Mouse (Mus musculus): ENCODE results near the gene Afg3l1. TPM values are rescaled to one million over a fixed set of nuclear protein-coding genes. Genes with fewer than 3 reads are reported as not detected.
"Not testable (repeated sequence)": the region's sequence is repeated elsewhere in the genome, so short reads cannot be mapped to it uniquely, and the experiment has no call there.

Gene Afg3l1
- polyA plus RNA-seq (2015; fragmentation: Nextera tagmentation; extraction: Ambion mirVana), result 58.6 and 66.3 TPM in 2 replicates

DNA sequence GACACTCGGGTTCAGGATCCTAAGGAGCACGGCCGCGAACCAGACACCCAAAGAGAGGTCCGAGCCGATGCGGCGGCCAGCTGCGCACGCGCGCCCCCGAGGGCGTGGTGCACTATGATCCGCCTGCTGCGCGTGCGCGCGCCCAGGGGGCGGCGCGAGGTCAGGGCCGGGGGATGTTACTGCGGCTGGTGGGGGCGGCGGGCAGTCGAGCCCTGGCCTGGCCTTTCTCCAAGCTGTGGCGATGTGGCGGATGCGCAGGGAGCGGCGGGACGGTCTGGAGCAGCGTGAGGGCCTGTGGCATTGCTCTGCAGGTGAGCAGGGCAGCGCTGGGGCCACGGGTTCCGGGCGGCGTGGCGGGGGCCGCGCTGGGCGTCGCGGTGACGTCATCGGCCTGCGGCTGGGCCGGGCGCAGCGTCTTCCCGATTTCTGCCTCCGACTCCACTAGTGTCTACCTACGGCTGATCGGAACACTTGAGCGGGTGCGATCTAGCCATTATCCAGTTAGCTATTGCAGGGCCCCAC is at the start of gene Afg3l1:
Afg3l1 (plus strand) TSS at position 167 of the 522 bp plus-strand sequence.
- Histone ChIP-seq H3K4me2 (replicated peaks) (peak within 1 kb of the TSS; percentile 92), H3K27ac (peak within 1 kb of the TSS; percentile 84), H3K9me3 (no peaks in the 10 kb centered on the region), H3K36me3 (peaks cover 27% of the 10 kb centered on the region), H3K4me3 (peak within 1 kb of the TSS; percentile 63), H3K9ac (peak within 1 kb of the TSS; percentile 80), H3K27me3 (no peaks in the 10 kb centered on the region), H3K4me1 (peaks cover 17% of the 10 kb centered on the region)
- peak; percentile 95 for ATAC-seq (ENCODE audit: low FRiP score, low read depth)
- 0% methylated on average over 58 of the region's 58 CpGs for WGBS

DNA sequence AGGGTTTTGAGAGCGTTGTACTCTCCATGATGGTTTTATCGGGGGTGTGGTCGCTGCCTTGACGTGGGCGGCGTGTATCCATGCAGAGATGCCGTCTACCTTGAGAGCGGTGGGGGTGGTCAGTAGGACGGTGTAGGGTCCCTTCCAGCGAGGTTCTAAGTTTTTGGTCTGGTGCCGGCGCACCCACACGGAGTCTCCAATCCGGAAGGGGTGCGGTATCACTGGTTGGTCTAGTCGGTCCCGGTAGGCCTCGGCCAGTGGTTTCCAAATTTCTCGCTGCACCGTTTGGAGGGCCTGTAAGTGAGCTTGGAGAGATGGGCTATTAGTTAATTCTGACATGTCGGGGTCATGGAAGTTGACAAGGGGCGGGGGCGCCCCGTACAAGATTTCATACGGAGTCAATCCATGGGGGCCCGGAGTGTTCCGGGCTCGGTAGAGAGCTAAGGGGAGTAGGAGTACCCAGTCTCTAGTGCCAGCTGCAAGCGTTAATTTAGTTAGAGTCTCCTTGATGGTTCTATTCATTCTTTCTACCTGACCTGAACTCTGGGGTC is 49.3 kb upstream of the Afg3l1 start:
- 98% methylated on average over 29 of the region's 29 CpGs for WGBS
- H3K9ac ChIP-seq, result no peak overlapping the region
- no peak overlapping the region for H3K4me2 ChIP-seq (replicated peaks)
- no peaks in the 10 kb centered on the region for H3K36me3 ChIP-seq
- H3K27ac ChIP-seq, result no peak overlapping the region
- H3K27me3 ChIP-seq, result no peaks in the 10 kb centered on the region
- no peaks in the 10 kb centered on the region for H3K4me1 ChIP-seq
- H3K4me3 ChIP-seq, result no peak overlapping the region
- H3K9me3 ChIP-seq, result peaks cover 63% of the 10 kb centered on the region
- no peak for ATAC-seq (ENCODE audit: low FRiP score, low read depth)

DNA sequence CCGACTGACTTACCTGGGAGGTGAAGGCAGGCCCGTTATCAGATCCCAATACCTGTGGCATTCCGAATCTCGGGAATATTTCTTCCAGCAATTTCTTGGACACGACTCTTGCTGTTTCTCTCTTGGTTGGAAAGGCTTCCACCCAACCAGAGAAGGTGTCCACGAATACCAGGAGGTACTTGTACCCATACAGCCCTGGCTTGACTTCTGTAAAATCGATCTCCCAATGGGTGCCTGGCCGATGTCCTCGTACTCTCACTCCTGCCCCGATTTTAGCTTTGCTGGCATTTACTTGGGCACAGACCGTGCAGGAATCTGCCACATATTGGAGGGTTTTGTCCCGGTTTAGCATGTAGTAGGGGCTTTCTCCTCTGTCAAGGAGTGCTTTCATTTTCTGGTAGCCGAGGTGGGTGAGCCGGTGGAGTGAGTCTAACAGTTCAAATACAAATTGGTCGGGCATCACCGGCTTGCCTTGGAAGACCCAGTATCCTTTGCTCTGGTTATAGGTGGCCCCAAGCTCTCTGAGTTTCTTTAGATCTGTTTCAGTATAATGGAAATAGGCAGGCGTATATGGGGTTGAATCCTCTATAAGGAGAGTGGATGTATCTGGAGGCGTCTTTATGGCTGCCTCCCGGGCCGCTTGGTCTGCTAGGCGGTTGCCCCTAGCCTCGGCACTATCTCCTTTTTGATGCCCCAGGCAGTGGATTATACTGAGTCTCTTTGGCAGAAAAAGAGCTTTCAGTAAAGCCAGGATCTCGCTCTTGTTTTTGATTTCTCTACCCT is 48.6 kb upstream of the Afg3l1 start:
- H3K9me3 ChIP-seq, result peaks cover 63% of the 10 kb centered on the region
- WGBS, result 95% methylated on average over 23 of the region's 23 CpGs
- ATAC-seq (ENCODE audit: low FRiP score, low read depth), result no peak

DNA sequence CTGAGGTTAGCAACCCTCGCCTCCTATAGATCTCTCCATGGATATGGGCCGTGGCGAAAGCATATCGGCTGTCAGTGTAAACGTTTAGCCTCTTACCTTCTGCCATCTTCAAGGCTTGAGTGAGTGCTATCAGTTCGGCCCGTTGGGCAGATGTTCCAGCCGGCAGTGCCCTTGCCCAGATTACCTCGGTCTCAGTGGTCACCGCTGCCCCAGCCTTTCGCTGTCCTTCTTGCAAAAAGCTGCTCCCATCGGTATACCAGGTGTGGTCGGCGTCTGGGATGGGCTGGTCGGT is 48.0 kb upstream of the Afg3l1 start:
- H3K9ac ChIP-seq; ATAC-seq (ENCODE audit: low FRiP score, low read depth); H3K27ac ChIP-seq; H3K4me1 ChIP-seq; H3K36me3 ChIP-seq; H3K4me2 ChIP-seq (replicated peaks); H3K4me3 ChIP-seq; H3K27me3 ChIP-seq: not testable (repeated sequence)
- WGBS, result 97% methylated on average over 15 of the region's 15 CpGs
- H3K9me3 ChIP-seq, result peaks cover 67% of the 10 kb centered on the region

More for the DNA sequence above, 48.6 kb upstream of the Afg3l1 start:
- Histone ChIP-seq H3K36me3 (no peaks in the 10 kb centered on the region), H3K4me1 (no peaks in the 10 kb centered on the region), H3K4me2 (replicated peaks) (no peak overlapping the region), H3K9ac (no peak overlapping the region), H3K27me3 (no peaks in the 10 kb centered on the region), H3K4me3 (no peak overlapping the region), H3K27ac (no peak overlapping the region)

DNA sequence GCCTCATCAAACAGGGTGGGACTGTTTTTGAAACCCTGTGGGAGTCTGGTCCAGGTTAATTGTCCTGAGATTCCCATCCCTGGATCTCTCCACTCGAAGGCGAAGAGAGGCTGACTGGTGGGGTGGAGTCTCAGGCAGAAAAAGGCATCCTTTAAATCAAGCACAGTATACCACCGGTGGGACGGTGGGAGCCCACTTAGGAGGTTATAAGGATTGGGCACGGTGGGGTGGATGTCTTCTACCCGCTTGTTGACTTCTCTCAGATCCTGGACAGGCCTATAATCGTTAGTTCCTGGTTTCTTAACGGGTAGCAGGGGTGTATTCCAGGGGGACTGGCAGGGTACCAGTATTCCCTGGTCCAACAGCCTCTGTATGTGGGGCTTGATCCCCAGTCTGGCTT is 46.8 kb upstream of the Afg3l1 start:
- not testable (repeated sequence) for ATAC-seq (ENCODE audit: low FRiP score, low read depth); H3K27ac ChIP-seq; H3K4me3 ChIP-seq; H3K27me3 ChIP-seq; H3K4me1 ChIP-seq; H3K4me2 ChIP-seq (replicated peaks); H3K9ac ChIP-seq; H3K36me3 ChIP-seq
- H3K9me3 ChIP-seq, result peaks cover 69% of the 10 kb centered on the region
- WGBS, result 89% methylated on average over 8 of the region's 8 CpGs

DNA sequence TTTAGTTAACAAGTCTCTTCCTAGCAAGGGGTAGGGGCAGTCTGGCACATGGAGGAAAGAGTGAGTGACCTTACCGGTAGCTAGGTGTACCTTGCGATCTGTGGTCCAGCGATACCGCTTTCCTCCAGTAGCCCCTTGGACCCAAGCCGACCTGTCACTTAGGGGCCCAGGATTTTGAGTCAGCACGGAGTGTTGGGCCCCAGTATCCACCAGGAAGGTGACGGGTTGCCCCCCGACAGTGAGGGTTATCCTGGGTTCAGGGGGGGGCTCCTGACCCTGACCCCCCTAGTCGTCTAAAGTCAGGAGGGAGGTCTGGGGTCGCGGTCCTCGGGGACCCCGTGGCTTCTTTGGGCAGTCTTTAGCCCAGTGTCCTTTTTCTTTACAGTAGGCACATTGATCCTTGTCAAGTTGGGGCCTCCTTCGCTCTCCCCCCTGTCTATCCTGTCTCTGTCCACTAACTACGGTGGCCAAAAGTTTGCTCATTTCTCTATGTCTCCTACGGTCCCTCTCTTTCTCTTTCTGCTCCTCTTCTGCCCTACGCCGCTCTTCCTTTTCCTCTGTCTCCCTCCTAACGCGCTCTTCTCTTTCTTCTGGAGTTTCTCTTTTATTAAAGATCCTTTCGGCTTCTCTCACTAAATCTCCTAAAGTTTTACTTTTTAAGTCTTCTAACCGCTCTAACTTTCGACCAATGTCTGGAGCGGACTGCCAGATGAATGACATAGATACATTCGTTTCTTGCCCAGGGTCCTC is 45.9 kb upstream of the Afg3l1 start:
- no peaks in the 10 kb centered on the region for H3K4me1 ChIP-seq
- H3K36me3 ChIP-seq, result no peaks in the 10 kb centered on the region
- peaks cover 66% of the 10 kb centered on the region for H3K9me3 ChIP-seq
- H3K27ac ChIP-seq, result no peak overlapping the region
- H3K4me2 ChIP-seq (replicated peaks), result no peak overlapping the region
- no peak overlapping the region for H3K4me3 ChIP-seq
- WGBS, result 94% methylated on average over 25 of the region's 25 CpGs
- no peaks in the 10 kb centered on the region for H3K27me3 ChIP-seq
- H3K9ac ChIP-seq, result no peak overlapping the region
- ATAC-seq (ENCODE audit: low FRiP score, low read depth), result no peak

DNA sequence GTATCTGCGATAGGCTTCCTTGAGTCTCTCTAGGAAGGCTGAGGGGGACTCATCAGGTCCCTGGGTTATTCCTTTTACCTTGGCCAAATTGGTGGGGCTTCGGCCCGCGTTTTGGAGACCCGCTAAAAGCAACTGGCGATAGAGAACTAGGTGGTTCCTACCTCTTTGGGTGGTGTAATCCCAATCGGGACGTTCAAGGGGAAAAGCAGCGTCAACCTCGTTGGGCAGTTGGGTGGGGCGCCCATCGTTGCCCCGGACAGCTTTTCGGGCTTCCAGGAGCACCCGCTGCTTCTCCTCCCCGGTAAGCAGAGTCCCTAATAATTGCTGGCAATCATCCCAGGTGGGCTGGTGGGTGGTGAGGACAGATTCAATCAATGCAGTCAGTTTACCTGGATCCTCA is 45.3 kb upstream of the Afg3l1 start:
- ATAC-seq (ENCODE audit: low FRiP score, low read depth), result no peak
- Histone ChIP-seq H3K27me3 (no peaks in the 10 kb centered on the region), H3K9me3 (peaks cover 60% of the 10 kb centered on the region), H3K27ac (no peak overlapping the region), H3K4me2 (replicated peaks) (no peak overlapping the region), H3K9ac (no peak overlapping the region), H3K4me1 (no peaks in the 10 kb centered on the region), H3K36me3 (no peaks in the 10 kb centered on the region), H3K4me3 (no peak overlapping the region)
- 96% methylated on average over 16 of the region's 16 CpGs for WGBS

DNA sequence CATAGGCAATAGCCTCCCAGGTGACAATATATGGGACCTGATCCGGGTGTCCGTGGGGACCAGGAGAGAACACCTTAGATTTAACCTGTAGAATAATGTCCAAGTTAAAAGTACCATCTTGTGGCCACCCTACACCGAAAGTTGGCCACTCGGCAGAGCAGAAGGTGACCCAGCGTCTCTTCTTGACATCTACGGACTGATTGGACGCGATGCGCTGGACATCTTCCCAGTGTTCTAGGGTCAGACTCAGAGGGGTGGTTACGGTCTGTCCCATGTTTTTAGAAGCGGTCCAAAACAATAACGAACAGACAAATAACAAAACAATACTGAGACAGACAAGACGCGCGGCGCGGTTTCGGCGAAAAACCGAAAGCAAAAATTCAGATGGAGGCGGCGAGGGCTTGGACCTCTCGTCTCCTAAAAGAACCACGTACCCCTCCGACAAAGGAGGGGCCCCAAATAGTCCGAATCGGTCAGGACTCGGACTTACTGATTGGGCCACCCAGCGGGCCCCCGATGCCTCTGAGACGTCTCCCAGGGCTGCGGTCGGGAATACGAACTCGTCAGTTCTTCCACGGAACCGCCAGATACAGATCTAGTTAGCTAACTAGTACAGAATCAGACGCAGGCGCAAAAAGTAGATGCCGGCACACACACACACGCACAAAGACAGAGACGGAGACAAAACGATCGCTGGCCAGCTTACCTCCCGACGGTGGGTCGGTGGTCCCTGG is 44.3 kb upstream of the Afg3l1 start:
- not testable (repeated sequence) for H3K9ac ChIP-seq; H3K36me3 ChIP-seq; H3K27ac ChIP-seq; ATAC-seq (ENCODE audit: low FRiP score, low read depth); H3K4me2 ChIP-seq (replicated peaks); H3K4me3 ChIP-seq; H3K4me1 ChIP-seq; H3K27me3 ChIP-seq
- WGBS, result 98% methylated on average over 47 of the region's 47 CpGs
- H3K9me3 ChIP-seq, result peaks cover 50% of the 10 kb centered on the region

DNA sequence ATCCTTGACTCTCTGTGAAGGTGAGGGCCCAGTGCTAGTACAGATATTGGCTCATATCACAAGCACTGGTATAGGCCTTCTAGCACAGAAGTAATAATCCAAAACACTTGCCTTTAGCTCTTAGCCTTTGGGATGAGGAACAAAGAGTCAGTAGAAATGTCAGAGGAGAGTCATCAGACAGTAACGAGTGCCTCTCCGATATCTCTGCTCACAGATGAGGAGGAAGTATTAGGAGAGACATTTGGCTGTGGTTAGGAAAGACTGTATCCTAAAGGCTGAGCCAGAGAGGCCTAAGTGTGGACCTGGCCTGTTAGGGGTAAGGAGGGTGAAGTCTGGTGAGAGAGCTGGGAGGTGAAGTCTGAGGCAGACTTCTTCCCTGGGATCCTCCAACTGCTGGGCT is 35.9 kb upstream of the Afg3l1 start:
- H3K4me3 ChIP-seq, result no peak overlapping the region
- WGBS, result 96% methylated on average over 2 of the region's 2 CpGs

DNA sequence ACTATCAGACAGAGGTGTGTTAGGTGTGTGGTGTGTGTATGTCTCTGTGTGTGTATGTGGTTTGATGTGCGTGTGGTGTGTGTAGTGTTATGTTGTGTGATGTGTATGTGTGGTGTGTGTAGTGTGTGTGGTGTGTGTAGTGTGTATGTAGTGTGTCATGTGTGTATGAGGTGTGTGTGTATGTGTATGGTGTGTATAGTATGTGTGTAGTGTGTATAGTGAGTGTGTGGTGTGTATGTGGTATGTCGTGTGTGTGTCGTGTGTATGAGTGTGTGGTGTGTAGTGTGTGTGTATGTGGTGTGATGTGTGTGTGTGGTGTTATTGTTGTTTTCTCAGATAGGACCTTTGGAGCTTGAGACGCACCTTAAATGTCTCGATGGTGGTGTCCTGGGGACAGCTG is 35.4 kb upstream of the Afg3l1 start:
- no peak for ATAC-seq (ENCODE audit: low FRiP score, low read depth)
- no peak overlapping the region for H3K27ac ChIP-seq
- 80% methylated on average over 5 of the region's 5 CpGs for WGBS
- H3K4me1 ChIP-seq, result peaks cover 11% of the 10 kb centered on the region
- peaks cover 11% of the 10 kb centered on the region for H3K36me3 ChIP-seq
- H3K9me3 ChIP-seq, result no peaks in the 10 kb centered on the region
- H3K4me3 ChIP-seq, result peak overlapping the region; percentile 57
- peak overlapping the region; percentile 77; the same call in 1 of the 2 replicates for H3K4me2 ChIP-seq (replicated peaks)
- peak overlapping the region; percentile 83; the same call in 1 of the 2 replicates for H3K9ac ChIP-seq
- H3K27me3 ChIP-seq, result no peaks in the 10 kb centered on the region

More for the DNA sequence above, 35.9 kb upstream of the Afg3l1 start:
- Histone ChIP-seq H3K27me3 (no peaks in the 10 kb centered on the region), H3K9ac (no peak overlapping the region), H3K4me2 (replicated peaks) (no peak overlapping the region), H3K27ac (no peak overlapping the region), H3K9me3 (no peaks in the 10 kb centered on the region), H3K4me1 (peaks cover 11% of the 10 kb centered on the region), H3K36me3 (peaks cover 11% of the 10 kb centered on the region)
- ATAC-seq (ENCODE audit: low FRiP score, low read depth), result no peak

DNA sequence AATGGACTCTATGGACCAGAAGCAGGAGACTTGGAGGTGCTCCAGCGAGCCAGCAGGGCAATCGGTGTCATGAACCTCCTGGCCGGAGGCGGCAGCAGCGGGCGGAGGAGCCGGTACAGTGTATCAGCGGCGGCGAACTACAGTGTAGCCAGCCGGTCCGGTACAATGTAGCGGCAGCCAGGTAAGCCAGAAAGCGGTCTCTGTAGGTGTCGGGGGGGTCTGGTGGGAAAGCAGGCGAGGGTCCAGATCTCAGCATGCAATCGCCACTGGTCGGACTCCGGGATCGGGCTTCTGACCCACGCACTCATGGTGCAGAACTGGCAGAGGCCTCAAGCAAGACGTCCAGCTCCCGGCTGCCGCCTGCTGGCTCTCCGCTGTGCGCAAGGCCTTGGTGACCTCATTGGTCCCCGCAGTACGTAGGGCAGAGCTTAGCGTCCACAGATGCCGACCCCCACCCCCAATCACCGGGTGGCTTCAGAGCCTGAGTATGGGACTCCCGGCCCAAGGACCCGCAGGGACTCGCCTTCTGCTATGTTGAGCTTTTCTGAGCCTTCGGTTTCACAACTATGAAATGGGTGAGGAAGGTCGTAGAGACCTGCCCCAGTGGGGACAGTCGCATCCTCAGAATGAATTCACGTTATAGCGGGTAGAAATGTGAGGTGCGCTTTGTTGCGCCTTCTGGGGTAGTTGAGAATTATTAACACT is 34.7 kb upstream of the Afg3l1 start:
- WGBS, result under 1% methylated on average over 41 of the region's 41 CpGs
- Histone ChIP-seq H3K4me3 (peak overlapping the region; percentile 57), H3K36me3 (peaks cover 16% of the 10 kb centered on the region), H3K9me3 (no peaks in the 10 kb centered on the region), H3K9ac (peak overlapping the region; percentile 83), H3K4me2 (replicated peaks) (peak overlapping the region; percentile 77), H3K4me1 (peaks cover 11% of the 10 kb centered on the region), H3K27me3 (no peaks in the 10 kb centered on the region), H3K27ac (peak overlapping the region; percentile 66; the same call in 1 of the 2 replicates)
- peak; percentile 95 for ATAC-seq (ENCODE audit: low FRiP score, low read depth)

Data from limb, embryonic 13.5 days (tissue).